Mouse (Mus musculus) stomach, postnatal 0 days (tissue): ENCODE data around the gene 4430402I18Rik. TPM values are rescaled to one million over a fixed set of nuclear protein-coding genes. Genes with fewer than 3 reads are reported as not detected.

Experiments used
- ATAC-seq: fragments of 200-750 bp; cut with Nextera tagmentation; 2 replicates; pipeline ENCODE4 v1.8.0; 2017; ENCODE audit not compliant: low FRiP score, low TSS enrichment
- DNase-seq: peaks from one replicate; pipeline ENCODE4 v3.0.0-alpha.2; 2016; ENCODE audit warnings: low spot score
- H3K27ac ChIP-seq: fragments of 300-500 bp; sonication (generic); replicated peaks from 2 replicates; pipeline ENCODE4 v1.5.1; 2014; ENCODE audit warnings: mild to moderate bottlenecking, control low read depth
- H3K27me3 ChIP-seq: fragments of 300-500 bp; sonication (generic); 2 replicates; pipeline ENCODE4 v1.6.1; 2014; ENCODE audit warnings: low read length; ENCODE audit not compliant: control insufficient read depth, insufficient read depth
- H3K36me3 ChIP-seq: fragments of 300-500 bp; sonication (generic); 2 replicates; pipeline ENCODE4 v1.6.1; 2014; ENCODE audit warnings: low read length, mixed read lengths; ENCODE audit not compliant: control insufficient read depth, insufficient read depth
- H3K4me1 ChIP-seq: fragments of 300-500 bp; sonication (generic); replicated peaks from 2 replicates; pipeline ENCODE4 v1.6.1; 2014; ENCODE audit warnings: antibody characterized with exemption; ENCODE audit not compliant: control insufficient read depth, insufficient read depth
- H3K4me2 ChIP-seq: fragments of 300-500 bp; sonication (generic); replicated peaks from 2 replicates; pipeline ENCODE4 v1.6.1; 2014; ENCODE audit warnings: low read depth, mild to moderate bottlenecking, control low read depth, moderate library complexity
- H3K4me3 ChIP-seq: fragments of 300-500 bp; sonication (generic); 2 replicates; pipeline ENCODE4 v1.5.1; 2014; ENCODE audit warnings: low read depth, low read length, control low read depth
- H3K9ac ChIP-seq: fragments of 300-500 bp; sonication (generic); 2 replicates; pipeline ENCODE4 v1.6.1; 2014; ENCODE audit warnings: mild to moderate bottlenecking, low read length, control low read depth, mixed read lengths
- H3K9me3 ChIP-seq: fragments of 300-500 bp; sonication (generic); 2 replicates; pipeline ENCODE4 v1.6.1; 2016; ENCODE audit warnings: low read length; ENCODE audit not compliant: control insufficient read depth
- CTCF ChIP-seq: IDR thresholded peaks from 2 replicates; pipeline ENCODE4 v1.5.1; 2016; ENCODE audit warnings: antibody characterized with exemption, low read depth, mild to moderate bottlenecking, moderate library complexity
- EP300 ChIP-seq: optimal IDR thresholded peaks from 2 replicates; pipeline ENCODE3; 2016; ENCODE audit warnings: antibody characterized with exemption
- WGBS: fragments of 180-500 bp; shearing (Covaris S2); extraction: QIAGEN DNeasy Blood & Tissue Kit; methylation state at CpG from one replicate; pipeline ENCODE4 v1.1.7; 2014; 5-methylcytosine and 5-hydroxymethylcytosine counted together
- polyA plus RNA-seq: library from polyadenylated mRNA; unstranded; fragments of >200 nt; fragmentation: Nextera tagmentation; extraction: Ambion mirVana; gene quantifications from 2 replicates; pipeline ENCODE4 v1.2.1, GENCODE M21; 2015

The 4430402I18Rik gene
- polyA plus RNA-seq, result 0.84 and 1.3 TPM in 2 replicates

- Histone ChIP-seq H3K4me3 (no peak within 1 kb of the TSS), H3K9ac (no peak within 1 kb of the TSS), H3K36me3 (no peaks in the 10 kb centered on the region), H3K4me2 (no peak within 1 kb of the TSS), H3K27ac (no peak within 1 kb of the TSS), H3K9me3 (no peaks in the 10 kb centered on the region), H3K27me3 (no peaks in the 10 kb centered on the region), H3K4me1 (peaks cover 4% of the 10 kb centered on the region; the same call in 1 of the 2 replicates)
- ATAC-seq (no peak), DNase-seq (peak; percentile 17)
- TF ChIP-seq CTCF (no peak), EP300 (no peak)
- WGBS, result 19% methylated on average over 11 of the region's 11 CpGs
These were observed at the start of gene 4430402I18Rik for GRCm38 (mm10) chr19:28967652-28968051. Gene 4430402I18Rik (minus strand): TSS chr19:28967800.

DNA sequence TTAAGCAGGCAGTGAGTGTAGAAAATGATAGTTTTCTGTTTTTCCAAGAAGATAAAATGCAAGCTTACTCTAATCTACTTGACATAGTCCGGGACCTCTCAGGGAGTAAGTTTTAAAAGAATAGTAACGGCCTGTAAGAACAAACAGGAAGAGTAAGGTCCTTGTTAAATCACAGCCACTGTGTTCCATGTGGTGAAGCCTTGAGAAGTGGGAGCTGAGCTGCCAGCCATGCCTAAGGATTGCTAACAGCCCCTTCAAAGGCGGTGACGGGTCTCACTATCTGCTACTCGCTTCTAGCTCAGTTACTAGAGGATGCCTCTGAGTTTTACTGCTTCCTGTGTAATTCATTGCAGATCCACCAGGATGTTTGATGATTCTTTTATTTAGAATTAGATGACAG is 49.2 kb upstream of the 4430402I18Rik start:
- no peak for TF ChIP-seq EP300
- no peak for TF ChIP-seq CTCF
- no peaks in the 10 kb centered on the region for H3K4me1 ChIP-seq
- H3K9ac ChIP-seq, result no peak overlapping the region
- WGBS, result 75% methylated on average over 5 of the region's 5 CpGs
- ATAC-seq (no peak), DNase-seq (no peak)
- no peak overlapping the region for H3K27ac ChIP-seq
- peaks cover 10% of the 10 kb centered on the region for H3K36me3 ChIP-seq
- no peak overlapping the region for H3K4me2 ChIP-seq
- no peaks in the 10 kb centered on the region for H3K27me3 ChIP-seq
- no peak overlapping the region for H3K4me3 ChIP-seq
- no peaks in the 10 kb centered on the region for H3K9me3 ChIP-seq

- no peak for ATAC-seq
These were observed 48.7 kb upstream of the 4430402I18Rik start for GRCm38 (mm10) chr19:29016204-29016765.

DNA sequence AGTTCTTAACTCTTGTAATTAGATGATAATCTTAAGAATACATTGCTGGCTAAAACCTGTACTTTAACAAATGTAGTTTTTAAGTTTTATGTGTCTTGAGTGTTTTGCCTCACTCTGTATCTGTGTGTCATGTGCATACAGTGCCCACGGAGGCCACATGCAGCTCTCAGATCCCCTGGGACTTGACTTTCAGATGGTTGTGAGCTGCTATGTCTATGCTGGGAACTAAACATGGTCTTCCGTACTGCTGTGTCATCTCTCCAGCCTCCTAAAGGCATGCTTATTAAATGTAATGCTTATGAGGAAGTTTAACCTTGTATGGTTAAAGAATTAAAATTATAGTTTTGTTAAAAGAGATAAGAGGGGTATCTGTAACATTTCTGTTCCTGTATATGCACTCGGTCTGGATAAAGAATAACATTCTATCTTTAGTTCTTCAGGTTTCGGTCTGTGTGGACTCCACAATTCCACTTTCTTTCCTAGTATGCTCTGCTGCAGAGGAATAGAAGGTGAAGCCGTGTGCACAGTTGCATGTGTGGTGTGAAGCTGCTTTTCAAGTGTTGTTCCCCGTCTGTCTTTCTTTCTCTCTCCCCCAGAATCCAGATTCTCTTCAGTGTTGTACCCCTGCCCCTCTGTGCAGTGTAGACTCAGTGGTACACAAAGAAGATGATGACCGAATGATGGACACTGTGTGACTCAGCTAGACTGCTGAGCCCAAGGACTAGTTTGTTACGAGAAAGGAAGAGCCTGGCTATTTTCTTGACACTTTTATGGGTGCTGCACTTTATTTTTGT is 48.0 kb upstream of the 4430402I18Rik start:
- H3K36me3 ChIP-seq, result peaks cover 10% of the 10 kb centered on the region
- H3K4me2 ChIP-seq, result no peak overlapping the region
- ATAC-seq, result no peak
- WGBS, result 83% methylated on average over 8 of the region's 8 CpGs
- no peaks in the 10 kb centered on the region for H3K27me3 ChIP-seq
- TF ChIP-seq EP300, result no peak
- no peak for TF ChIP-seq CTCF
- no peak overlapping the region for H3K4me3 ChIP-seq
- DNase-seq, result no peak
- no peak overlapping the region for H3K27ac ChIP-seq
- H3K9ac ChIP-seq, result no peak overlapping the region
- no peaks in the 10 kb centered on the region for H3K4me1 ChIP-seq
- H3K9me3 ChIP-seq, result no peaks in the 10 kb centered on the region

More at GRCm38 (mm10) chr19:29016204-29016765, 48.7 kb upstream of the 4430402I18Rik start:
- H3K27me3 ChIP-seq, result no peaks in the 10 kb centered on the region
- no peak for DNase-seq
- peaks cover 10% of the 10 kb centered on the region for H3K36me3 ChIP-seq
- H3K4me2 ChIP-seq, result no peak overlapping the region
- WGBS, result 77% methylated on average over 5 of the region's 5 CpGs
- H3K27ac ChIP-seq, result no peak overlapping the region
- H3K4me1 ChIP-seq, result no peaks in the 10 kb centered on the region
- H3K4me3 ChIP-seq, result no peak overlapping the region
- H3K9ac ChIP-seq, result no peak overlapping the region
- no peaks in the 10 kb centered on the region for H3K9me3 ChIP-seq
- no peak for TF ChIP-seq EP300
- no peak for TF ChIP-seq CTCF

DNA sequence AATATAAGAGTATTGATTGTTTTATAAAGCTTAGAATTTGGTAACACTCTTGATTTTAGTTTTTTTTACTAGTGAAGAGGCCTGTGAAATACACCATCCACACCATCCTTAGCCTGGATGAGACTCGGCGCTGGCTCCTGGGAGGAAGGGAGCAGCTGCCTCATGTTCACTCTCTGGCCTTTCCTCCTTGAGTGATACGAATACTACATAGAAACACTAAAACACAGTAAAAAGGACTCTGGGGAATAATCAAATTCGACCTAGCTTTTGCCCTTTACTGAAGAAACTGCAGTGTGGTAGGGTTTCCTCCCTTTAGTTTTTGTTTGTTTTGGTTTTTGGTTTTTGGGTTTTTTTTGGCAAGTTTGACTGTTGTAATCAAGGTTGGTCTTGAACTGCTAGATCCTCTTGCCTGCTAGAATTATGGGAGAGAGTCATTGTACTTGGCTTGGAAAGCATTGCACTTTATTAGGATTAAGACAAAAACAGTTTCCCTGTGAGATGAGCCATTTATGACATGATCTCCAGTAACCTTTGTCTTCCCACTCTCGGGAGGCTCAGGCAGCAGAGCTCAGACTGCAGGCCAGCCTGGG is 47.0 kb upstream of the 4430402I18Rik start:
- 75% methylated on average over 5 of the region's 5 CpGs for WGBS
- H3K9me3 ChIP-seq, result no peaks in the 10 kb centered on the region
- no peak overlapping the region for H3K4me2 ChIP-seq
- DNase-seq (no peak), ATAC-seq (no peak)
- peaks cover 7% of the 10 kb centered on the region for H3K36me3 ChIP-seq
- no peaks in the 10 kb centered on the region for H3K4me1 ChIP-seq
- no peak overlapping the region for H3K27ac ChIP-seq
- no peak overlapping the region for H3K9ac ChIP-seq
- no peak for TF ChIP-seq EP300
- TF ChIP-seq CTCF, result no peak
- H3K4me3 ChIP-seq, result no peak overlapping the region
- no peaks in the 10 kb centered on the region for H3K27me3 ChIP-seq
